Mouse (Mus musculus) embryonic facial prominence, embryonic 14.5 days (tissue): ENCODE data around the gene Pcsk2. TPM values are rescaled to one million over a fixed set of nuclear protein-coding genes. Genes with fewer than 3 reads are reported as not detected.

Experiments used
- ATAC-seq: fragments of 200-750 bp; cut with Nextera tagmentation; 2 replicates; pipeline ENCODE4 v1.8.0; 2017; ENCODE audit warnings: low read depth, moderate number of reproducible peaks, moderate TSS enrichment
- DNase-seq: peaks from one replicate; pipeline ENCODE4 v3.0.0-alpha.2; 2015; ENCODE audit warnings: low spot score
- H3K27ac ChIP-seq: fragments of 300-500 bp; sonication (generic); replicated peaks from 2 replicates; pipeline ENCODE4 v1.5.1; 2014; ENCODE audit warnings: low read depth, mild to moderate bottlenecking, low read length, moderate library complexity
- H3K27me3 ChIP-seq: fragments of 300-500 bp; sonication (generic); replicated peaks from 2 replicates; pipeline ENCODE4 v1.6.1; 2014; ENCODE audit warnings: low read length; ENCODE audit not compliant: control insufficient read depth, insufficient read depth
- H3K36me3 ChIP-seq: fragments of 300-500 bp; sonication (generic); 2 replicates; pipeline ENCODE4 v1.6.1; 2014; ENCODE audit warnings: low read length, mixed read lengths; ENCODE audit not compliant: control insufficient read depth, insufficient read depth
- H3K4me1 ChIP-seq: fragments of 300-500 bp; sonication (generic); 2 replicates; pipeline ENCODE4 v1.6.1; 2014; ENCODE audit warnings: antibody characterized with exemption, low read length; ENCODE audit not compliant: control insufficient read depth, insufficient read depth
- H3K4me2 ChIP-seq: fragments of 300-500 bp; sonication (generic); 2 replicates; pipeline ENCODE4 v1.6.1; 2014; ENCODE audit warnings: low read depth, mild to moderate bottlenecking, low read length, moderate library complexity, mixed read lengths
- H3K4me3 ChIP-seq: fragments of 300-500 bp; sonication (generic); 2 replicates; pipeline ENCODE4 v1.5.1; 2014; ENCODE audit warnings: low read depth, mild to moderate bottlenecking, low read length
- H3K9ac ChIP-seq: fragments of 300-500 bp; sonication (generic); 2 replicates; pipeline ENCODE4 v1.6.1; 2014; ENCODE audit warnings: low read depth, mild to moderate bottlenecking, low read length, moderate library complexity, mixed read lengths
- H3K9me3 ChIP-seq: fragments of 300-500 bp; sonication (generic); 2 replicates; pipeline ENCODE4 v1.6.1; 2016; ENCODE audit warnings: low read length; ENCODE audit not compliant: control insufficient read depth
- WGBS: fragments of 180-500 bp; shearing (Covaris S2); extraction: QIAGEN DNeasy Blood & Tissue Kit; methylation state at CpG from one replicate; pipeline ENCODE4 v1.1.7; 2014; 5-methylcytosine and 5-hydroxymethylcytosine counted together
- polyA plus RNA-seq: library from polyadenylated mRNA; unstranded; fragments of >200 nt; fragmentation: Nextera tagmentation; extraction: Ambion mirVana; gene quantifications from 2 replicates; pipeline ENCODE4 v1.2.1, GENCODE M21; 2014

Gene Pcsk2
- polyA plus RNA-seq, 1 experiment from 2014 or later: 2.7 TPM

- 89% methylated on average over 2 of the region's 2 CpGs for WGBS
- Histone ChIP-seq H3K27me3 (no peaks in the 10 kb centered on the region), H3K9me3 (no peaks in the 10 kb centered on the region), H3K4me2 (no peak overlapping the region), H3K4me1 (0 out of 2 replicates have a peak, but pooled peaks cover under 1% of the 10 kb centered on the region), H3K9ac (no peak overlapping the region), H3K27ac (no peak overlapping the region), H3K4me3 (no peak overlapping the region), H3K36me3 (no peaks in the 10 kb centered on the region)
- DNase-seq: no peak
- ATAC-seq: no peak
Observed at GRCm38 (mm10) chr2:143839458-143839857, 293.5 kb downstream of the Pcsk2 start.

GRCm38 (mm10) chr2:143840895-143841294, 294.9 kb downstream of the Pcsk2 start:
- H3K4me2 ChIP-seq: no peak overlapping the region
- H3K4me1 ChIP-seq: no peaks in the 10 kb centered on the region
- H3K27ac ChIP-seq: no peak overlapping the region
- no peak overlapping the region for H3K4me3 ChIP-seq
- DNase-seq: peak; percentile 48
- no peak for ATAC-seq
- H3K36me3 ChIP-seq: no peaks in the 10 kb centered on the region
- H3K9me3 ChIP-seq: no peaks in the 10 kb centered on the region
- 60% methylated on average over 6 of the region's 6 CpGs for WGBS
- H3K27me3 ChIP-seq: no peaks in the 10 kb centered on the region
- no peak overlapping the region for H3K9ac ChIP-seq

GRCm38 (mm10) chr2:143841536-143841935, 295.6 kb downstream of the Pcsk2 start:
- Histone ChIP-seq H3K9me3 (no peaks in the 10 kb centered on the region), H3K4me3 (no peak overlapping the region), H3K36me3 (no peaks in the 10 kb centered on the region), H3K9ac (no peak overlapping the region), H3K4me2 (no peak overlapping the region), H3K27ac (no peak overlapping the region), H3K27me3 (no peaks in the 10 kb centered on the region), H3K4me1 (no peaks in the 10 kb centered on the region)
- 84% methylated on average over 7 of the region's 7 CpGs for WGBS
- DNase-seq: no peak
- ATAC-seq: no peak

GRCm38 (mm10) chr2:143844779-143845178, 298.8 kb downstream of the Pcsk2 start:
- Histone ChIP-seq H3K9ac (no peak overlapping the region), H3K36me3 (no peaks in the 10 kb centered on the region), H3K4me2 (no peak overlapping the region), H3K4me1 (no peaks in the 10 kb centered on the region), H3K4me3 (no peak overlapping the region), H3K9me3 (no peaks in the 10 kb centered on the region), H3K27ac (no peak overlapping the region), H3K27me3 (no peaks in the 10 kb centered on the region)
- ATAC-seq (no peak), DNase-seq (no peak)
- WGBS: 71% methylated on average over 5 of the region's 5 CpGs

- 53% methylated on average over 4 of the region's 4 CpGs for WGBS
- Histone ChIP-seq H3K36me3 (no peaks in the 10 kb centered on the region), H3K9ac (no peak overlapping the region), H3K27ac (no peak overlapping the region), H3K27me3 (no peaks in the 10 kb centered on the region), H3K4me1 (no peaks in the 10 kb centered on the region), H3K9me3 (no peaks in the 10 kb centered on the region), H3K4me2 (no peak overlapping the region), H3K4me3 (no peak overlapping the region)
- peak; percentile 32 for DNase-seq
- ATAC-seq: no peak
Observed at GRCm38 (mm10) chr2:143846799-143847198, 300.8 kb downstream of the Pcsk2 start.

GRCm38 (mm10) chr2:143847291-143847690, 301.3 kb downstream of the Pcsk2 start:
- Histone ChIP-seq H3K4me2 (no peak overlapping the region), H3K9me3 (no peaks in the 10 kb centered on the region), H3K9ac (no peak overlapping the region), H3K4me1 (no peaks in the 10 kb centered on the region), H3K27me3 (no peaks in the 10 kb centered on the region), H3K4me3 (no peak overlapping the region), H3K27ac (no peak overlapping the region), H3K36me3 (no peaks in the 10 kb centered on the region)
- WGBS: 63% methylated on average over 3 of the region's 3 CpGs
- ATAC-seq: no peak
- no peak for DNase-seq

- no peaks in the 10 kb centered on the region for H3K9me3 ChIP-seq
- H3K27ac ChIP-seq: no peak overlapping the region
- 78% methylated on average over 12 of the region's 12 CpGs for WGBS
- no peaks in the 10 kb centered on the region for H3K36me3 ChIP-seq
- H3K4me2 ChIP-seq: no peak overlapping the region
- no peak overlapping the region for H3K4me3 ChIP-seq
- H3K4me1 ChIP-seq: no peaks in the 10 kb centered on the region
- DNase-seq (no peak), ATAC-seq (no peak)
- H3K27me3 ChIP-seq: no peaks in the 10 kb centered on the region
- H3K9ac ChIP-seq: no peak overlapping the region
Observed at GRCm38 (mm10) chr2:143851354-143852221, 305.6 kb downstream of the Pcsk2 start.

- Histone ChIP-seq H3K4me3 (no peak overlapping the region), H3K9me3 (no peaks in the 10 kb centered on the region), H3K27ac (no peak overlapping the region), H3K36me3 (no peaks in the 10 kb centered on the region), H3K9ac (no peak overlapping the region), H3K4me1 (no peaks in the 10 kb centered on the region), H3K4me2 (no peak overlapping the region), H3K27me3 (no peaks in the 10 kb centered on the region)
- ATAC-seq: no peak
- 55% methylated on average over 18 of the region's 18 CpGs for WGBS
- DNase-seq: no peak
Observed at GRCm38 (mm10) chr2:143852295-143853275, 306.6 kb downstream of the Pcsk2 start.
